Mouse (Mus musculus): ENCODE measurements around the gene Brsk2.
A peak's percentile ranks its signal among the peaks of the same experiment; 100 is the strongest.

The Brsk2 gene

DNA sequence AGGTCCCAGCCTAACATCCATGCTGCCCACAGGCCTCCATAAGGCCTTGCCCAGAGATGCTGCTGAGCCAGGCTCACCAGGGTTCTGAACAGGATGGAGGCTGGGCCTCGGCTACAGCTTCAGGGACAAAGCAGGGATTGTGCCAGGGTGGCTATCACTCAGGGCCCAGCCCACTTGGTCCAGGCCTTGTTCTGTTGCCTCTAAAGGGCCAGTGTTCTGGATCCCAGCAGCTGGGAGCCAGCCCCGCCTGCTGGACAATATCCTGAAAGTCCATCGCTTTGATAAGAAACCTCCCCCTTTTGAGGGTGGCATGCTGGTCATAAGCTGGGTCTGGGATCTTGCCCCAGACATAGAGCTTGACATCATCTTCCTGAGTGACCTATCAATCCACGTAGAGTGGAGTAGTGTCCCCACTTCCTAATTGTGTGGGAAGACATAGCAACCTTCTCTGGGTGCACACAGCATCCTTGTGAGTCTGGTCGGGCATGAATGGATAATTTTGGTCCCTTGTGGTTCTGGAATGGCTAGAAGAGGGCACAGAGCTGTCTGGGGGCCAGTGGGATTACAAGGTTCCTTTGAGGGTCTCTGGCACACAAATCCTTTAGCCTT, 6.1 kb downstream of the Brsk2 start:
- DNase-seq (ENCODE audit: low read depth, low spot score), result no peak

GRCm38 (mm10) chr7:141956174-141956566, 6.6 kb downstream of the Brsk2 start:
- no peak for DNase-seq (ENCODE audit: low read depth, low spot score)

GRCm38 (mm10) chr7:141957524-141958051, 8.0 kb downstream of the Brsk2 start:
- no peak for DNase-seq (ENCODE audit: low read depth, low spot score)

- no peak for DNase-seq (ENCODE audit: low read depth, low spot score)
Measured at GRCm38 (mm10) chr7:141958211-141958610, 8.7 kb downstream of the Brsk2 start.

DNA sequence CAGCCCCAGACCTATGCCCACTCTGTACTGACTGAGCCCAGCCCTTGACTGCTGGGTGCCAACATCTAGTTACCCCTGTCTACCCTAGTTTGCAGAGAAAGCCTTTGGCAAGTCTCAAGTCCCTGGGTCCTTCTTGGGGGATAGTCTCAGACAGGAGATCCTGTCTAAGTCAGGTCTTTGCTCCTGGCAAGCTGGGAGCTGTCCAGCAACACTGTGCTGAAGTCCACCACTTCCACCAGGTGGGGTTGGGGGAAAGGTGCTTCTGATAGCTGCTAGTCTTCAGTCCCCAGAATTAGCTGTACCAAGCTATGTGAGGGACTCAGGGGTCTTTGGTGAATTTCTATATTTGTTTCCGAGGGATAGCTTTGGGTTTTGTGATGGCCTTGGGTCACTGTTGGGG, 9.6 kb downstream of the Brsk2 start:
- no peak for DNase-seq (ENCODE audit: low read depth, low spot score)

DNA sequence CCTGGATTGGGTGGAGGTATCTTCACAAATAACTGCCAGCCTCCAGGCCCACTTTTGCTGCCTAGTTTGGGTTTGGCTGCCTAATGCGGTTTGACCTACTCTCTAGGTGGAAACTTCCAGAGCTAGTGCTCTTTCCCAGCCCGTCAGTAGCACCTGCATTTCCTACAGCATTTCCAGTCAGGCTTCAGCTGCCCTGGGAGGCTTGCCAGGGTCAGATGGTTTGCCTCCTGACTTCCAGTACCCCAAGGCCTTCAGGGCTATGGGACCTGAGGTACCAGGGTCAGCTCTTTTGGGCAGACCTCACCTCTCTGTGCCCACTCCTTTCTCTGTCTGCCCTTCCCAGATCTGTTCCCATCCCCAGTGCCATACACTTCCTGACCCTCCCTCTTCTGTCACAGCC, 11.4 kb downstream of the Brsk2 start:
- no peak for DNase-seq (ENCODE audit: low read depth, low spot score)

DNA sequence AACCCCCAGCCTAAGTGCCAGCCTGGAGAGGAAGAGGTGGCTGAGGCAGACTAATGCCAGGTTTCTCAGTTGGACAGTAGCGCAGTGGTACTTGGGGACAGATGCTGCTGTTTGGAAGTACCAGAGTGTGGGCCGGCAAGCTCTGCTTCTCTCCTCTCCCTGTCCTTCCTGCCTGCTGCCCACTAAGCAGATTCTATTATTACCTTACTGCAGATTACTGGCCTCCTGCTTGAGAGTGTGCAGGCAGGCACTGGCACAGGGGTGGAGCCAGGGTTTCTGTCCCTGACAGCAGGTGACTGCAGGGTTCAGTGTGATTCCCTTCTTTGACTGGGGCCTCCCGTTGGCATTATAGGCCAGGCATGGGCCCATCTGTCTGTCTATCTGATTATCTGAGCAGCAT, 11.9 kb downstream of the Brsk2 start:
- DNase-seq (ENCODE audit: low read depth, low spot score), result peak; percentile 70

DNA sequence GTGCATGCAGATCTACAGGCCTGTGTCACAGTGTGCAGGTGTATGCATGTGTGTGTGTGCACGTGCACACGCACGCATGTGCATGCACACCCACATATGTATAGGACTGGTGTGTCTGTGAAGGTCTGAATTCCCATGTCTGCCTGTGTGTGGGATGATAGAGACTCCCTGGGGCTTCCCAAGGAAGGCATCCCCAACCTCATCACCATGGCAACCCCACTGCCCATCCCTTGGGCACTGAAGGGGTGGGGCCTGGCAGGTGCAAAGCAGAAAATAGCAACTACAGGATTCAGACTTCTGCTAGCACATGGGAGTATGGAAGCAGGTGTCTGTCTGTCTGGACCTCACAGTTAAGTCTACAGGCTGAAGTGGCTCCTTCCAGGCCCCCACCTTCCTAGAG, 13.0 kb downstream of the Brsk2 start:
- DNase-seq (ENCODE audit: low read depth, low spot score), result no peak

- no peak for DNase-seq (ENCODE audit: low read depth, low spot score)
Measured at GRCm38 (mm10) chr7:141966281-141966680, 16.7 kb downstream of the Brsk2 start.

DNA sequence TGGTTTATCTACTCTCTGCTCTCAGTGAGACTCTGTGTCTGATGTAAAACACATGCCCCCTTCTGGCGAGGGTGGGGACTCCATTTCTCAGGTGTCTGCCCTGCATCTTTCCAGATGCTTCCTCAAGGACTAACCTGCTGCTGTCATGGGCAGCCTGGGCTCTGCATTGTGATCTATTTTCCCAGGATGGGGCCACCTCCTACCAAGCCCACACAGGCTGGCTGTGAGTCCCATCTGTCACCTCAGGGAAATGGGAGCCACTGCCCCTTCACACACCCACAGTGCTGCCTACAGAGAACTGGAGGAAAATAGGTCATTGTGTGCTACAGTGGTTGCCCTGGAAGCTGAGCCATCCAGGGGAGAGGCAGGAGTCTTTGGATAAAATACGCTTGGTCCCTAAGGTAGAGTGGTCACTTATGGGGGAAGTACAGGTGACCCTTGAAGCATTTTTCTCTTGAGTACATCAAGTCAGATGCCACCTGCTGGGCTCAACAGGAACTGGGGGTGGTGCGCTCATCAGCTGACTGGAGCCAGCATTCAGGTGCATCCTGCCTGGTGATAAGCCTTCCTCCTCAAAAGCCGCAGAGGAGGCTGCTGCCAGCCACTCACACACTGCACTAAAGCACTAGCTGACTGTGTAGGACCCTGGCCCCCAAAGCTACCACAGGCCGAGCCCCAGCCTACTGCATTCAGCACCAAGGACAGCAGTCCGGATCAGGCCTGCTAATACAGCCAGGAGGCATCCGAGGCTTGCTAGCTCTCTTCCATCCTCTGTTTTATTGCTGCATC, 23.5 kb downstream of the Brsk2 start:
- no peak for DNase-seq (ENCODE audit: low read depth, low spot score)

GRCm38 (mm10) chr7:141978003-141978402, 28.5 kb downstream of the Brsk2 start:
- no peak for DNase-seq (ENCODE audit: low read depth, low spot score)

DNA sequence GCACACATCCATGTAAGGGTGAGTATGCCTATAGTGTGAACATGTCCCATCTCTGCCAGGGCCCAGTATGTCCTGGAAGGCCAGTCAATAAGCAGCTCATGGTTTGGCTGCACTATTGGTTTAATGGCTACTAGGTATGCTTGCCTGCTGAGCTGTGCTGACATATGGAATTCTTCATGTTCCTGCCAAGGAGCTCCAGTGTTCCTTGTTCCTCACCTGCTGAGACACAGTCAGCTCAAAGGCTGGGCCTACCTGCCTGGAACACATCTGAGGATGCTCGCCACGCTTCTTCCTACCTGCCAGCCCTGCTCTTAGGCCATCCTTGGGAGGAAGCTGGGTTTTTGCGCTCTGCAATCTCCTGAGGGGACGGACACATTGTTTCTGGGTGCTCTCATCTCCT, 29.7 kb downstream of the Brsk2 start:
- no peak for DNase-seq (ENCODE audit: low read depth, low spot score)

DNA sequence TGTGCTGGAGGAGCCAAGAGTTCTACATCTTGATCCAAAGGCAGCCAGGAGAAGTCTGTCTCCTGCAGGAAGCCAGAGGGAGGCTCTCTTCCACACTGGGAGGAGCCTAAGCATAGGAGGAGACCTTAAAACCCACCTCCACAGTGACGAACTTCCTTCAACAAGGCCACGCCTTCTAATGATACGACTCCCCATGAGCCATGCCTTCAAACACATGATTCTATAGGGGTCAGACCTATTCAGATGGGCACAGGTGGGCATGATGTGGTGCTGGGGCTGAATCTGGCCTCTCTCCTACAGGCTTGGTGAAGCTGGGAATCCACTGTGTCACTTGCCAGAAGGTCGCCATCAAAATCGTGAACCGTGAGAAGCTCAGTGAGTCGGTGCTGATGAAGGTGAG, 31.7 kb downstream of the Brsk2 start:
- DNase-seq (ENCODE audit: low read depth, low spot score), result no peak

DNA sequence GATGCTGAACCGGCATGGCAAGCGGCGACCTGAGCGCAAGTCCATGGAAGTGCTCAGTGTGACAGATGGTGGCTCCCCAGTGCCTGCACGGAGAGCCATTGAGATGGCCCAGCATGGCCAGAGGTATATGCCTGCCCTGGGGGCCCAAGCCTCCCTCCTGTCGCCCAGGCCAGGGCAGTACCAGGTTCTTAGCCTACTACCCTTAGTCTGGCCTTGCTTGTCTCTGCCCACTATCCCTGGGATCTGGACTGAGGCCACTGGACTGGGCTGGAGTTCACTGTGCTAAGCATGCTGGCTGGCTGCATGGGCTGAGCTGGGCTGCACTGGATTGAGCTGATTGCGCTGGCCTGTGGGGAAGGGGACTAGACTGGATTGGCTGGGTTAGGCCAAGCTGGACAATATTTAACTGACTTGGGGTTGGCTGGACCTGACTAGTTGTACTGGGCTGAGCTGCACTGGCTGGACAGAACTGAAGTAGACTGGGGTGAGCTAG, 38.8 kb downstream of the Brsk2 start:
- no peak for DNase-seq (ENCODE audit: low read depth, low spot score)

- no peak for DNase-seq (ENCODE audit: low read depth, low spot score)
Measured at GRCm38 (mm10) chr7:141991183-141991582, 41.6 kb downstream of the Brsk2 start.

- no peak for DNase-seq (ENCODE audit: low read depth, low spot score)
Measured at GRCm38 (mm10) chr7:141994121-141994520, 44.6 kb downstream of the Brsk2 start.

- no peak for DNase-seq (ENCODE audit: low read depth, low spot score)
Measured at GRCm38 (mm10) chr7:142000661-142001060, 51.1 kb downstream of the Brsk2 start.

DNA sequence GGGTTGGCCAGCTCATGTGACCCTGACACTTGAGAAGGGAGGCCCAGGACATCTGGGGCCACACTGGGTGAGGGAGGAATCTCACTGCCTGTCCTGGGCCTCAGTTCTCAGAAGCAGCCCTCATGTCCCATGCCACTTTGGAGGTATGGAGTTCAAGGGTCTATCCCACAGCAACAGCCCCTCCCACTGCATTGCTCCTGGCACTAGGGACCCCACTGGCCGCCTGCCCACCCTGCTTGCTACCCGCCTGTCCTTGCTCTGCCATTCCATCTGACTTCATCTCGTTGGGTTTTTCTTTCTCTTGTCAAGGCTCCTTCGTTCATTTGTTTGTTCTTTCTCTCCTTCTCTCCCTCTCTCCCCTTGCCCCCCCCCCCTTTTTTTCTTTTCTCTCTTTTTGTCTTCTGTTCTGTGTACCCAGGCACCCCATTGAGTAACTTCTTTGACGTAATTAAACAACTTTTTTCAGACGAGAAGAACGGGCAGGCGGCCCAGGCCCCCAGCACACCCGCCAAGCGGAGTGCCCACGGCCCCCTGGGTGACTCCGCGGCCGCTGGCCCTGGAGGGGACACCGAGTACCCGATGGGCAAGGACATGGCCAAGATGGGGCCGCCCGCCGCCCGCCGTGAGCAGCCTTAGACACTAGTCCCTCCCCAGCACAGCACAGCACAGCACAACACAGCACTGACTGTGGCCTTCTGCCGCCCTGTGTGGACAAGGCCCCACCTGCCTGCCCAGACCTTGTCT, 52.2 kb downstream of the Brsk2 start:
- no peak for DNase-seq (ENCODE audit: low read depth, low spot score)

DNA sequence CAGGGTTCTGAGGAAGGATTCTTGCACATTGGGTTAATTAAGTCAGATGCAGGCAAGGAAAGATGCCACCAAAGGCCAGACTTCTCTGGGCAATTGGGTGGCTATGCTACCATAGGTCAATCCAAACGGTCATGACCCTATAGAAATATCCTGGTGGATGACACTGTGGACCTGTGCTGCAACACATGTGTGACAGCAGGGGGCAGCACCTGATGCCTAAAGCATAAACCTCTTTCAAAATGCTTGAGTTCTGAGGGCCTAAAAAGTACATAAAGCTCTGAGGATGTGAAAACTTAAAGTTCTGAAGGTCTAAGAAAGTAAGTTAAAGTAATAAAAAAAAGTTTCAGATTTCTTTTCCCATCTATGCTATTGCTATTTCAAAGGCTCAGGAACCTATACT, 67.0 kb downstream of the Brsk2 start:
- DNase-seq (ENCODE audit: low read depth, low spot score), result peak; percentile 26

DNA sequence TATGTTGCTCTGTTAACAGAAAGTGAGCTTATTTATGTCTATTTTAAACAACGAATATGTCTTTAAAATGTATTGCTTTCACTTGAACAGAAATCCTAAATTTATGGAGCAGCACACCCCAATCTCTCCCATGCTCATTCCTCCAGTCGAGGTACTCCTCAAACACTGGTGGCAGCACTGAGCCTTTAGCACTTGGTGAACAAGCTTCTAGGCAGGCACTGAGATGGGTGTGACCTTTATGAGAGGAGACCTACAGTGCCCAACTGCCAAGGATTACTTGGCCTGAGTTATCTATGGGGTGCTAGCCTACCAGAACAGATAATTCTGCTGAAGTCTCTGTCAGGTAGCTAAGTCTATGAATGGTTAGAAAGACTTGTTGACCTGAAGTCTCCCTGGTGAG, 70.1 kb downstream of the Brsk2 start:
- no peak for DNase-seq (ENCODE audit: low read depth, low spot score)

DNA sequence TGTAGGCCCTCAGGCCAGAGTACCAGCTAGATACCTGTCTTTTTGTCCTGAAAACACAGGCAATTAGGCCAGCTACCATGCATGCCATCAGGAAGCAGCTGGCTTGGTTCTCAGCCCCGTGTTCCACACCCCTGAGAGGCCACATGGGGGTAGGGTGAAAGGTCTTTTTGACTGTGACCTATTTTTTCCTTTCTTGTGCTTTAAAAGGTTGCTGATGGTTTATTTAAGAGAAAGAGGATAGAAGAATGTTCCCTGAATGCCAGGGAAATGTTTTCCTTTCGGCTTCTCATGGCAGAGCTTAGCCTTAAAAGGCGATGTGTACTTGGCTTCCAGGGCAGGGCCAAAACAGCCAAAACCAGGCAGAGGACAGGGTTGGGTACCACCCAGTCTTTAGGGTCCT, 71.3 kb downstream of the Brsk2 start:
- DNase-seq (ENCODE audit: low read depth, low spot score), result no peak

GRCm38 (mm10) chr7:142025196-142025595, 75.6 kb downstream of the Brsk2 start:
- no peak for DNase-seq (ENCODE audit: low read depth, low spot score)
